Mouse (Mus musculus): Measurements from ENCODE around the gene Tmem63a.

Gene Tmem63a

DNA sequence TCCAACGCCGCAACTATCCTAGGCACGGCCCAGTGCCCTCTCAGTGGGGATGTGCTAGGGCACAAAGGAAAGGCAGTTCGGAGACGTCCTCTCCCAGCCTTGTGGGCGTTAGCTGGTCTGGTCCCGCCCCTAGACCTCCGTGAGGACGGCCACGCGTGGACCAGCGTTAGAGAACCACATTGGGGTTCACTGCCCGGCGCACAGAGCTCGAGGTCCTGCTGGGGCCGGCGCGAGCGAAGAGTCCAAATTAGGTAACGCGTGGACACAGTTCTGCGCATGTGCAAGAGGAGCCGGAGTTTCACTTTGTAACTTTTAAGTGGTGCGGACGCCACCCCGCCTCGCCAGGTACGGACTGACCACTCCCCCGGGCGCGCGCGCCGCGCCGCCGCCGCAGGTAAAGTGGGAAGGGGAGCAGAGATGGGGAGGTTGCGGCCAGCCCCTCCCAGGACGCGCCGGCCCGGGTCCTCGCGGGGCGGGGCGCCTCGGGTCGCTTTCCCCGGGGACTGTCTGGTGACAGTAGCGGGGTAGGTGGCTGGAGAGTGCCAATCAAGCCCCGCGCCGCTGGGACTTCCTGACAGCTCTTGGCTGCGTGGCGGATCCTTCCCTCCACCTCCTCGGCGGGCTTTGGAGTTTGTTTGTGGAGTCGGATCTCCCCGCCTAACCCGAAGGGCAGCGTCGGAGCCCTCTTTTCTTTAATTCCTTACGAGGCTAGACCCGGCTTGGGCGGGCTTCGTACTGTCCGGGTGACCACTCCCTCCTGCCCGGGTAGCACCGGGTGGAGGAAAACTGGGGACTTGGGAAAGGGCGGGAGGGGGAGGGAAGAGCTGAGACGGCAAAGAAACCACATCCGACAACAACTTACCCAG is at the start of gene Tmem63a:
TSS of gene Tmem63a (plus strand) at position 179 of the 866 bp plus-strand sequence.
- peak; percentile 51 to 54 for DNase-seq (ENCODE audit: low spot score in 2 of 2)

DNA sequence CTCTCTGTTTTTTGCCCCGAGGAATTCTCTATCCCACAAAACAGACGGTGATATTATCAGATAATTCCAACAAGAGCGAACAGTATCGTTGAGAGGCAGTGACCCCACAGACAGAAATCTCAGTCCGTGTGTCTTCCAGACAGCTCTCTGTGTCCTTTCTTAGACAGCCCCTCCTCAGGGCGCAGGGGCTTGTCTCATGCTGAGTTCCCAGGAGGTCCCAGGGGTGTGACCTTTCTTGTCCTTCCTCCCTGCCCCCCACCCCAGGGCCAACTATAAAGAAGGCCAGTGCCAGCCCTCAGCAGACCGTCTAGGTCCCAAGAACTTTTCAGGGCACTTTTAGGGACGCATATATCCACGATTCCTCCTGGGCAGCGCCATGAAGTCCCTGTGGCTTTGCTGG is 49.3 kb upstream of the Tmem63a start, which contains the start of gene Lefty2:
TSS of gene Lefty2 (plus strand) at position 301 of the 400 bp plus-strand sequence.
- no peak for DNase-seq (ENCODE audit: low spot score in 2 of 2)

DNA sequence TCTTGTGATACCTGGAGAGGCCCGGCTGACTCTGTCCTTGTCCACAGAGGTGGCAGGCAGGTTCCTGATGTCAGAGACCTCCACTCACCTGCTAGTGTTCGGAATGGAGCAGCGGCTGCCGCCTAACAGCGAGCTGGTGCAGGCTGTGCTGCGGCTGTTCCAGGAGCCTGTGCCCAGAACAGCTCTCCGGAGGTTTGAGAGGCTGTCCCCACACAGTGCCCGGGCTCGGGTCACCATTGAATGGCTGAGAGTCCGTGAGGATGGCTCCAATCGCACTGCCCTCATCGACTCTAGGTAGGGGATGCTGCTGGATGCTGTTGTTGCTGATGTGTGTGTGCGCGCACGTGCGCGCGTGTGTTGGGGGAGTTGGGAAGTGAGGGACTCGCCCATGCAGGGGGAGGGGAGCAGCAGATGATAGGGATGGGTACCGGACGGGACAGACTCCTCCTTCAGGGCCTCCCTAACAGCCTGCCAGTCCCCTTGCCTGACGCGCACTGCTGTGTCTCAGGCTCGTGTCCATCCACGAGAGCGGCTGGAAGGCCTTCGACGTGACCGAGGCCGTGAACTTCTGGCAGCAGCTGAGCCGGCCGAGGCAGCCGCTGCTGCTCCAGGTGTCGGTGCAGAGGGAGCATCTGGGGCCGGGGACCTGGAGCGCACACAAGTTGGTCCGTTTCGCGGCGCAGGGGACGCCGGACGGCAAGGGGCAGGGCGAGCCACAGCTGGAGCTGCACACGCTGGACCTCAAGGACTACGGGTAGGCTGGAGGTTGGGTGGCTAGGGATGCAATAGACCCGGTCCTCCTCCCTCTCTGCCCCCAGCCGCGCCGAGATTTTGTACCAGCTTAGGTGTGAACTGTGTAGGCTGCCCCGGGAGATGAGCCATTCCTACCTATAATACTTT is 47.8 kb upstream of the Tmem63a start:
- peak in 1 of 2 experiments; percentile 59 for DNase-seq (ENCODE audit: low spot score in 2 of 2)

DNA sequence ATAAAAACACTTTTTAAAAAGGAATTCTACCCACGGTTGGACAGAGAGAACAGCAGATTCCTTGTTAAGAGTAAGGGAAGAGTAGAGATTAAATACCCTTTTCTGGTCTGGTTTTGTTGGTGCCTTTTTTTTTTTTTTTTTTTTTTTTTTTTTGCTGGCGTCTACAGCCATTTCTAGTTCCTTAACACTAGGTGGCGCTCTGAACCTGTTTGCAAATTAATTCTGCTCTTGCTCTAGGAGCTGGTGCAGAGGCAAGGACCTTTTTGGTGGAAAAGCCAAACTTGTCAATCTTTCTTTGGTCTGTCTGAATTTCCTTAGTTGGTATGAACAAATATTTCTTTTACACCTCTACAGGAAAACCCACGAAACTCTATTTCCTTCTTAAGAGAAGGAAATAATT is 41.0 kb upstream of the Tmem63a start:
- DNase-seq (ENCODE audit: low spot score in 2 of 2) = peak in 1 of 2 experiments; percentile 51

DNA sequence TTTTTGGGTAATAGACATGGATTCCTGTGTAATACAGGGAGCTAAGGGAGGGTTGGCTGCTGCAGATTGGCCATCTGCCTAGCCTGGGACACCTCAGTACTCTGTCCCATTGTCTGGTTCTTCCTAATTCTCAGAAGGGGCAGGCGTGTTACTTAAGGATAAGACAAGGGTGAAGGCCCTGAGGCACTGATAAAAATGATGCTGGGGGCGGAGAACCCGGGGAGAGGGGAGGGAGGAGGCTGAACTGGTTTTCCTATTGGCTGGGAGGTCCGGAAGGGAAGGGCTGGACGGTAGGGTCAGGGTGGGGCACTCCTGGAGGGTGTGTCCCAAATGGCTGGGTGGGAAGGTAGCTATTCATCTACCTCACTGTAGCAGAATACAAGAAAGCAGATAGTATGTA is 39.2 kb upstream of the Tmem63a start:
- no peak for DNase-seq (ENCODE audit: low spot score in 2 of 2)

DNA sequence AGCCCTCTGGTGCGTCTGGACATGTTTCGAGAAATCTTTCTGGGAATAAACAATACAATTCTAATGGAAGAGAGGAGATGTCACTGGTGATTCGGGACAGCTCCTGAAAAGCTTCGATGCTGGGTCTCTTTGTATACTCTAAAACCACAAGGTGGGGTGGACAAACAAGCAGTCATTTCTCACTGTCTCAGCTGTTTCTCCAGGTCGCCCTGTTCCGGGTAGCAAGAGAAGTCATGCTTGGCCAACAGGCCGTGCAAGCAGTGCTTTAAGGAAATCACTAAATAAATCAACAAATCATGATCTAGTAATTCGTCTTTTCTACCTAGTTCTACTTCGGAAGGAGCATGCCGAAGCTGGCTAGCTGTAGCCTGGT is 38.5 kb upstream of the Tmem63a start:
- DNase-seq (ENCODE audit: low spot score in 2 of 2) = no peak

DNA sequence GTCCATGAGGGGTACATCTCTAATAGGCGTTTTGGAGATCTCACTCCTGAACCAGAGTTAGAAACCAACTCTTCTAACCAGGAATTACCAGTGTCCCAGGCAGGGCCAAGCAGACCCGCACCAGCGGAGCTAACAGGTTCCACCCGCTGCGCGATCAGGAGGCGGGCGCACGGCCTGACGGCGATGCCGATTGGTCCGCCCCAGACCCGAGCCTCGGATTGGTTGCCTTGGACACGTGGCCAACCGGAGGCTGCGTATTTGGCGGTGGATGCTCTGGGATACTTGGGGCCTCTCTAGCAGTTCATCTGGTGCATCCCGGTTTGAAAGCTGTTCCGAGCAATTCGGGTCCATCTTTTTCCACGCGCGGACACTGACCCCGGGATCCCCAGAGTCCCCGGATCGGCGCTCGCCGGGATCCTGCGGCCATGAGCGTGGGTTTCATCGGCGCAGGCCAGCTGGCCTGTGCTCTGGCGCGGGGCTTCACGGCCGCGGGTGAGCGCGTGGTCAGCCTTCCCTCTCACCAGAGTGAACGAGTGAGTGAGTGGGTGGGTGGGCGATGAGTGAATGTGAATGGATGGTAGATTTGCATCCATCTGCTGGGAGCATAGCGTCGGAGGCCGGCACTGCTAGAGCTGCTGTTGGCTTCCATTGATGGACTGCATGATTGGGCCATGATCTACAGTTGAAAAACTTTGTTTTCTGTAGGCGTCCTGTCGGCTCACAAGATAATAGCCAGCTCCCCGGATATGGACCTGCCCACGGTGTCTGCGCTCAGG is 37.9 kb upstream of the Tmem63a start, which contains the start of gene Pycr2:
TSS of gene Pycr2 (plus strand) at position 255 of the 776 bp plus-strand sequence.
- DNase-seq (ENCODE audit: low spot score in 2 of 2) = peak; percentile 97 to 98

DNA sequence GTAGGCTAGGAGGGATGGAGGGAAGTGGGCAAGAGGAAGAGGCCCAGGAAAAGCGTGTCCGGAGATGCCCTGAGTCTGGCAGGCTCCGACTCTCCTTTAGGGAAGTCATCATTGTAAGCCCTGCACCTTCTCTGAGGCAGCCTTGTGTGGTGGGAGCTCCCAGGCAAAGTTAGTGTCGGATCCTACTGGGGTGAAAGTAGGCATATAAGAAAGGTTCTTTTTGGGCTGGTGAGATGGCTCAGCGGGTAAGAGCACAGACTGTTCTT is 37.4 kb upstream of the Tmem63a start:
- peak in 1 of 2 experiments; percentile 22 for DNase-seq (ENCODE audit: low spot score in 2 of 2)

DNA sequence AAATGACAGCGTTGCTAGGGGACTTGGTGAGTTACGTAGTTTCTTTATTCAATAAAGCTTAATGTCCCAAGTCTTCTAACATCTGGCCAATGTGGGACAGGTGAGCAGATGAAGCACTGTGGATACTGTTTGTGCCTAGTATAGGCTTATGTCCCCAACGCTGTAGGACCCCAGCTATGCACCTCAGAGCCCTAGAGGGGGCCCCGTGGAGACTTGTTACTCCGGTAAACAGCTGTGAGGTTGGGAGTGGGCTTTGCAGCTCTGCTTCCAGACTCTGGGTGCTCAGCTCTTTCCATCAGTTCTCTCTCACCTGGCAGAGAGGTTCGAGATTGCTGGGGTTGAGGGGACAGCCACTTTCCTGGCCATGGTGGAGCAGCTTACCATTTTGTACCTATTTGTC is 36.8 kb upstream of the Tmem63a start:
- no peak for DNase-seq (ENCODE audit: low spot score in 2 of 2)

DNA sequence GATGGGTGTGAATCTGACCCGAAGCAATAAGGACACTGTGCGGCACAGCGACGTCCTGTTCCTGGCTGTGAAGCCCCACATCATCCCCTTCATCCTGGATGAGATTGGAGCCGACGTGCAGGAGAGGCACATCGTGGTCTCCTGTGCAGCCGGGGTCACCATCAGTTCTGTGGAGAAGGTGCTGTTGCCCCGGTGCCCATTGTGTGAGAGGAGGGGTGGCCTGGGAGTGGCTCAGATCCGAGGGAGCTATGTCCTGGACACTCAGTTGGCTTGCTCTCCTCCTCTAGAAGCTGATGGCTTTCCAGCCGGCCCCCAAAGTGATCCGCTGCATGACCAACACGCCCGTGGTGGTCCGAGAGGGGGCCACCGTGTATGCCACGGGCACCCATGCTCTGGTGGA is 36.3 kb upstream of the Tmem63a start:
- DNase-seq (ENCODE audit: low spot score in 2 of 2) = no peak

DNA sequence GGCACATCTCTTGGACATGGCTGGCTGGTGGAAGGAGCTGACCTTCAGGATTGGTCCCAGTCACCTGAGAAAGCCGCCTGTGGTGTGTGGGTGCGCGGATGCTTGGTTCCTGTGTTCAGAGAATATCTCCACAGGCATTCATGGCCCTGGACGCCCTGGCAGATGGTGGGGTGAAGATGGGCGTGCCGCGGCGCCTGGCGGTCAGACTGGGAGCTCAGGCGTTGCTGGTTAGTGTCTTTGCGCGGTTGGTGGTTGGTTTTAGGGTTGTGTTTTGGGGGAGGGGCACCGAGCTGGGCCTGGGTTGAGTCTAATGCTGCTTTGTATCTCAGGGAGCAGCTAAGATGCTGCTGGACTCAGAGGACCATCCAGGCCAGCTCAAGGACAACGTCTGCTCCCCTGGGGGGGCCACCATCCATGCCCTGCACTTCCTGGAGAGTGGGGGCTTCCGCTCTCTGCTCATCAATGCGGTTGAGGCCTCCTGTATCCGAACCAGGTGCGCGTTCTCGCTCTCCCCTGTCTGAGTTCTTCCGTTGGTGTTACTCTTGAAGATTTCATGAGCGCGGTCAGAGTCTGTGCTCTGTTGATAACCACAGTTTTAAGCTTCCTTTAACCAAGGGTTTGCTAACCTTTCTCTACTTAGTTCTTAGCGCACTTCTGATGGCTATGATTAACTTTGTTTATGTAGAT is 35.5 kb upstream of the Tmem63a start:
- DNase-seq (ENCODE audit: low spot score in 2 of 2) = no peak

DNA sequence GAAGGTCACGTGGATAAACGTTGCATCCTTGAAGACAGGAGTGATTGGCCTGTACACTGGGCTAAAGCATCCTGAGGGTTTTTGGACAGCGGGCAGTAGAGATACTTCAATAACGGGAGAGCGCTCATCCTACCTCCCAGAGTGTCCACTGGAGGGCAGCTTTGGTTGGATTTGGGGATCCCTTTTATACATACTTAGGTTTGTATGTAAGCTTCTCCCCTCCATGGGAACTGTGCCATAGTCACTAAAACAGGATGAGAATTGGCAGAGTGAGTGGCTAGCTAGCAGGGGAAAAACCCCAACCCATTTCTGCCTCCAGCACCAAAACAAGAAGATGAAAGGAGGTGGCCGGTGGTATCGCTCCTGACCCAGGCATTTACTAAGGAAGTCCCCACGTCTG is 31.0 kb upstream of the Tmem63a start:
- no peak for DNase-seq (ENCODE audit: low spot score in 2 of 2)

DNA sequence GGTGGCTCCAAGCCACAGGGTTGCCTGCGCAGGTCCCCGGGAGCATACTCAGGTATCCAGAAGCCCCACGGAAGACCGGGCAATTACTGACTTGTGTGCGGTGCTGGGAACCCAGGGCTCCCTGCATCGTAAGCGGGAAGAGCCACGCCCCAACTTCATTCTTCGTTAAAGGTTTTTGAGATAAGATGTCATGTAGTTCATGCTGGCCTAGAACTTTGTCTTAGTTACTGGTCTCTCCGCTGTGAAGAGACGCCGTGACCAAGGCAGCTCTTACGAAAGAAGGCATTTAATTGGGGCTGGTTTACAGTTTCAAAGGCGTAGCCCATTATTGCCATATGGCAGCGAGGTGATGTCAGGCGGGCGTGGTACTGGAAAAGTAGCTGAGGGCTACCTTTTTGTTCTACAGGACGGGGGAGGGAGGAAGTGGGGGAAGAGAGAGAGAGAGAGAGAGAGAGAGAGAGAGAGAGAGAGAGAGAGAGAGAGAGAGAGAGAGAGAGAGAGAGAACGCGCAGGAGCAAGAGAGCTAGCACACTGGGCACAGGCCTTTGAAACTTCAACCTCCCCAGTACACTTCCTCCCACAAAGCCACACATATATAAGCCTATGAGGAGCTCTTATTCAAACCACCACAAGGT is 30.4 kb upstream of the Tmem63a start:
- no peak for DNase-seq (ENCODE audit: low spot score in 2 of 2)

DNA sequence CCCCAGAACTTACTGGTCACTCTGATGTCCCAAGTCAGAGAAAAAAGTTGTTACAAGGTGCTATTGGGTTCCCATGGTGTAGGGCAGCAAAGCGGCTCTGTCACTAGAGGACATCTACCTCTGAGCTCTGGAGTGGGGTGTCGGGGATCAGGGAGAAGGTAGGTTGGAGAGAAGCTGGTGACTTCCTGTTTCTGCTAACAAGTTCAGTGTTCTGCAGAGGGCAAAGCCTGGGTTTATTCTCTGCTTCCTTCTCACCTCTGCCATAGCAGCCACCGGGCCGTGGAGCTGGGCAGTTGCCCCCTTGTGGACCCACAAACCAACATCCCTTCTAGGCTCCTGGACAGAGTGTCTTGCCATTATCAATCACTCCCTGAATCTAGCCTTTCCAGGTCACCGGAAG is 29.4 kb upstream of the Tmem63a start:
- DNase-seq (ENCODE audit: low spot score in 2 of 2) = no peak

DNA sequence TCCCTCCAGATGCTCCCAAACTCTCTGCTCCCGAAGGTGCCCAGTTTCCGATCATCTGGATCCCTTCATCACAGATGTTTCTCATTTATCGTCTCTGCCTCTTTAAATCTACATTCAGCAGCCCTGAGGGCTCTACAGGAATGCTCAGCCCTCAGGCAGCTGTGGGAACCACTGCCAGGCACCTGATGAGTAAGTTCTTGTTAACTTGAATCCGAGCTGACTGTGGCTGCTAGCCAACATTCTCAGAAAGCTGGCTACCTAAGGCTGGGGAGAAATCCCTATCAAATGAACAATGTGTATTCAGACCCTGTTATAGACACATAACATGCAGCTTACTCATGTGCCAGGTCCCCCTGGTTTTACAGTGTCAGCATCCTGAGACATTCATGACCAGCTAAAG is 28.3 kb upstream of the Tmem63a start:
- no peak for DNase-seq (ENCODE audit: low spot score in 2 of 2)

DNA sequence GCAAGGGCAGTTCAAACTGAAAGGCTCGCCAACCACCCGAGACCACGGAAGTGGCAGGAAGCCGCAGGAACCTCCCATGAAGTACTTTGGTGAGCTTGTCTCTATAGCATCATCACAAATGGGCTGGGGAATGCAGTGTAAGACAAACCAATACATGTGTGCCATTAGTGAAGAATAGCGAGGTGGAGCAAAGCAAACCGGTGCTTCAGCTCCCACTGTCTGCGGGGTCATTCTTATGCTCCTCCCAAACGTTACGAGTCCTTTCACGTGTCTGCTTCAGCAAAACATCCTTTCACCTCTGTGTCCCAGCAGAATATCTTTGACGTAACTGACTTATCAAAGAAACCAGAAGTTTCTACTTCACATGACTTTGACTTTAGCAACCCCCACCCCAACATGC is 25.7 kb upstream of the Tmem63a start:
- DNase-seq (ENCODE audit: low spot score in 2 of 2) = no peak

DNA sequence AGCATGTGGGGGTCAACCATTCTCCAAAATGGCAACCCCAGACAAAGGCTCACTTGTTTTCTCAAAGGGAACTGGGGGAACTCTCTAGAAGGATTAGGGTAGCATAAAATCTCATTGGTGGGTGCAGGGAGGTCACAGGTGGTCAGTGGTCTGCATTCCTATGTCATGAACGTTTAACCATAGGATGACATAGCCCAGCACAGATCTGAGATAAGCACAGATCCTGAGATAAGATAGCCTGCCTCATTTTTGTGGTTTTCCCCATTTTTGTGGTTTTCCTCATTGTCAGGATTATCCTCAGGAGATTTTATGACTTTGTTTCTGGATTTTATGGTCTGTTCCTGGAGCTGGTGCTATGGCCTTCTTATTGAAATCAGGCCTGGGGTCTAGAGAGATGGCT is 25.1 kb upstream of the Tmem63a start:
- DNase-seq (ENCODE audit: low spot score in 2 of 2) = no peak

DNA sequence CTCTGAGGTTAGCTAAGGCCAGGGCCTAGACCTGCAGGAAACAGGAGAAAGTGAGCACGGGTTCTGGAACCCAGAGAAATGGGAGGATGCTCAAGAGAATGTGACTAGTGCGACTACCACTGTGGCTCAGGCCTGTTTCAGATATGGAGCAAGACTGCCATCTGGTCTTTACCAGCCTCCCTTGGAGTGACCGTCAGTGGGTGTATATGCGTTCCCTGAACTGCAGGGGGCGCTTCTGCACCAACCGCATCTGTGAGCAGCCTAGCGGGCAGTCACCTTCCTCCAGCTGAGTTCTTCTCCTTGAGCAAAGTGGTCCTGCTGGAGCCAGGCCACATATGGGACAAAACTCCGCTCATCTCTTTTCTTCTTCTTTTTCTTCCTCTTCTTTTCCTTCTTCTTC is 22.5 kb upstream of the Tmem63a start:
- no peak for DNase-seq (ENCODE audit: low spot score in 2 of 2)

DNA sequence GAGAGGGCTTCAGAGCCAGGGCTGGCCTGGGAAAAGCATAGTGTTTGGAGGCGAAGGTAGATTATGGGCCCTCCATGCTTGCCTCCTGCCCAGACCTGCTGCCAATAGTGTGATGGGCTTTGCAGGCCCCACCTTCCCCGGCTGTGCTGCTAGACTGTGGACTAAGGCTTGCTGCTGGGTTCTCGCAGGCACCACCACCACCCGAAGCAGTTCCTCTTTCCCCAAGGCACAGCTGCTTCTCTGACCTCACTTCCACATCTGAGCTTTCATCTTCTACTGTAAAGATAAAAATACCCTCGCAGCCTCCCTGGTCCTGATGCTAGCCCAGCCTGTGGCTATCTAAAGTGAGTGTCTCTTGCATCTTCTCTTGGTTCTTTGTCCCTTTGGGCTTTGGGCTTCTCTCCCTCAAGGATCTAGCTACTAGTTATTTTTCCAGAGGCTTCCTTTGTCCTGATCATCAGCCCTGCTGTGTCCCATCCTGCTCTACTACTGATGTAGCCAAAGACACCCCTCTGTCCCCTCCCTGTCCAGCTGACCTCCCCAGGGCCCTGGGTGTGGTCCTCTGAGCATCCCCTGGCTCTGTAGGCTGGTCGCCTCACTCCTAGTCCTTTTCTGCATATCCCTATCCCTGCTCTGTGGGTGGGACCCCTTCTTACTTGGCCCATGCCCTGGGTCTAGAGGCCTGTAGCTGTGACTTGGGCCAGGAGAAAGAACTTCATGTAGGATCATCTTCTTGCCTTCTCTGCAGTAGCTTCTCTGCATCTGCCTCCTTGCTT is 19.7 kb upstream of the Tmem63a start:
- DNase-seq (ENCODE audit: low spot score in 2 of 2) = no peak

DNA sequence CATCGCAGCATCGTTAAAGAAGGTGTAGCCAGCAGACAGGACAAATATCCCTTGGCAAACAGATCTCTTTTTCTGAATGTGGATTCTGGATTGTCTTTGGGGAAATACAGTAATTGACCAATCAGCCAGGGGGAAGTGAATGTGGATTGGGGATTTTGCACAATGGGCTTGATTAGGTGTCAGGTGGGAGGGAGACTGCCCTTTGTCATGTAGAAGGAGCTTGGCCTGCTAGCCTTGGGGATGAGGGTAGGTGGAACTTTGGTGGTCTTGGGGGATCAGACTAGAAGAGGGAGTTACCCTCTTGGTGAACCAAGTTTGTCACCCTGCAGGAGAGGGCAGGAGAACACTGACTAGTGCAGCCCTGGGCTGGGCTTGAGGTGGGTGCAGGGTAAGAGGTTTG is 17.4 kb upstream of the Tmem63a start:
- DNase-seq (ENCODE audit: low spot score in 2 of 2) = no peak

All from right cerebral cortex, postnatal 10 days (tissue).